Mouse (Mus musculus) heart, embryonic 15.5 days (tissue): ENCODE measurements around the gene Tmem50a. TPM values are rescaled to one million over a fixed set of nuclear protein-coding genes. Genes with fewer than 3 reads are reported as not detected.

ENCODE experiments used
- ATAC-seq: fragments of 200-750 bp; cut with Nextera tagmentation; replicated peaks from 2 replicates; pipeline ENCODE4 v1.8.0; 2017; ENCODE audit warnings: low read depth, moderate TSS enrichment; ENCODE audit not compliant: insufficient number of reproducible peaks, insufficient read depth, low FRiP score
- H3K27ac ChIP-seq: fragments of 300-500 bp; sonication (generic); 2 replicates; pipeline ENCODE4 v1.5.1; 2015; ENCODE audit warnings: mild to moderate bottlenecking, inconsistent platforms
- H3K27me3 ChIP-seq: fragments of 300-500 bp; sonication (generic); 2 replicates; pipeline ENCODE4 v1.6.1; 2015; ENCODE audit warnings: inconsistent platforms
- H3K36me3 ChIP-seq: fragments of 300-500 bp; sonication (generic); 2 replicates; pipeline ENCODE4 v1.6.1; 2015; ENCODE audit warnings: mild to moderate bottlenecking, inconsistent platforms
- H3K4me1 ChIP-seq: fragments of 300-500 bp; sonication (generic); replicated peaks from 2 replicates; pipeline ENCODE4 v1.6.1; 2015; ENCODE audit warnings: inconsistent platforms
- H3K4me2 ChIP-seq: fragments of 300-500 bp; sonication (generic); 2 replicates; pipeline ENCODE4 v1.6.1; 2015; ENCODE audit warnings: inconsistent platforms, mild to moderate bottlenecking, moderate library complexity
- H3K4me3 ChIP-seq: fragments of 300-500 bp; sonication (generic); 2 replicates; pipeline ENCODE4 v1.5.1; 2015; ENCODE audit warnings: mild to moderate bottlenecking, inconsistent platforms
- H3K9ac ChIP-seq: fragments of 300-500 bp; sonication (generic); 2 replicates; pipeline ENCODE4 v1.6.1; 2015; ENCODE audit warnings: mild to moderate bottlenecking, inconsistent platforms
- H3K9me3 ChIP-seq: fragments of 300-500 bp; sonication (generic); replicated peaks from 2 replicates; pipeline ENCODE4 v1.6.1; 2016; ENCODE audit warnings: inconsistent platforms
- WGBS: fragments of 180-500 bp; shearing (Covaris S2); methylation state at CpG from one replicate; pipeline ENCODE4 v1.1.7; 2015; ENCODE audit warnings: mixed read lengths; 5-methylcytosine and 5-hydroxymethylcytosine counted together
- polyA plus RNA-seq: library from polyadenylated mRNA; unstranded; fragments of >200 nt; fragmentation: Nextera tagmentation; extraction: Ambion mirVana; gene quantifications from 2 replicates; pipeline ENCODE4 v1.2.1, GENCODE M21; 2015

Gene Tmem50a
- polyA plus RNA-seq, 1 experiment from 2014 or later, result 142 TPM

DNA sequence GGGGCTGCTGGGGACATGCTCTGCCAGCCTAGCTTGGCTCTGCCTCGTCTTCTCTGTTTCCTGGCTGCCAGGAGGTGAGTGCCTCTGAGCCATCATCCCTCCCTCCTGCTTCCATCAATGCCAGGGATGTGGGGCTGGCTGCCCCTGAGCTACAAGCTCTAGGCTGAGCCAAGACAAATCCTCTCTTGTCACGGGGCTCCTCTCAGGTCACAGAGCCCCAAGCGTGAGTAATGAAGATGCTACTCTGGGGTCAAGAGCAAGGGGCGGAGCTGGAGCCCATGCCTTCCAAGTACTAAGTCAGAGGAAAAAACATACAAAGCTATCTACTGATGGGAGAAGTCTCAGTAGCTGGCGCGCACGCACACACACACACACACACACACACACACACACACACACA is 11.8 kb downstream of the Tmem50a start:
- no peak for ATAC-seq

DNA sequence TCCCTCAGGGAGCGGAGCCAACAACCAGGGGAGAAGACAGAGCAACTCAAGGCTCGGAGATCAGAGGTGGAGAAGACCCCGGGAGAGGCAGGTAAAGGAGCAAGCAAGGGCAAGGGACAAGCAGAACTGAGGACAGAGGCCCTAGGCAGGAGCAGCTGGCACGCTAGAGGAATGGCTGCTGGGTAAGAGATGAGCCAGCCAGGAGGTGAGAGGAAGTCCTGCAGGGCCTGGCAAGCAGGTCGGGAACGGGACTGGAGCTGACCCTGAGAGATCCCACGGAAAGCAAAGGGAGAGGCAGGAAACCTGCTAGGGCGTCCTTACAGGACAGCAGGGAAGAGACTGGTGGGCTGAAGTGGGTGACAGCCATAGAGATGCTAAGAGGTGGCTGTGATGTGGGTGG is 13.7 kb downstream of the Tmem50a start:
- WGBS, result 90% methylated on average over 8 of the region's 8 CpGs
- ATAC-seq, result no peak
- no peaks in the 10 kb centered on the region for H3K9me3 ChIP-seq
- H3K4me1 ChIP-seq, result no peaks in the 10 kb centered on the region
- H3K9ac ChIP-seq, result no peak overlapping the region
- H3K4me2 ChIP-seq, result no peak overlapping the region
- peaks cover 95% of the 10 kb centered on the region for H3K36me3 ChIP-seq
- H3K4me3 ChIP-seq, result no peak overlapping the region
- no peaks in the 10 kb centered on the region for H3K27me3 ChIP-seq
- no peak overlapping the region for H3K27ac ChIP-seq

More for the DNA sequence above, 11.8 kb downstream of the Tmem50a start:
- no peak overlapping the region for H3K4me3 ChIP-seq
- H3K27ac ChIP-seq, result no peak overlapping the region
- H3K9me3 ChIP-seq, result no peaks in the 10 kb centered on the region
- H3K4me2 ChIP-seq, result no peak overlapping the region
- H3K9ac ChIP-seq, result no peak overlapping the region
- peaks cover 97% of the 10 kb centered on the region for H3K36me3 ChIP-seq
- no peaks in the 10 kb centered on the region for H3K27me3 ChIP-seq
- WGBS, result 87% methylated on average over 7 of the region's 7 CpGs
- H3K4me1 ChIP-seq, result no peaks in the 10 kb centered on the region

DNA sequence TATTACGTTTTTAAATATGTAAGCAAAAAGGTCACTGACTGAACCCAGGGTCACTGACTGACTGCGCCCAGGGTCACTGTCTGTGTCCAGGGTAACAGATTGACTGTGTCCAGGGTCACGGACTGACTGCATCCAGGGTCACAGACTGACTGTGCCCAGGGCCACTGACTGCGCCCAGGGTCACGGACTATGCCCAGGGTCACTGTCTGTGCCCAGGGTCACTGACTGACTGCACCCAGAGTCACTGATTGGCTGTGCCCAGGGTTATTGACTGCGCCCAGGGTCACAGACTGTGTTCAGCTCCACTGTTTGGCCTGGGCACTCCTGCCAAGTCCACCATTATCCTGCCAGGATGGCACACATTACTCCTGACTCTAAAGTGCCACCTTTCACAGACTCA is 17.6 kb downstream of the Tmem50a start:
- no peak overlapping the region for H3K9ac ChIP-seq
- no peak for ATAC-seq
- no peaks in the 10 kb centered on the region for H3K27me3 ChIP-seq
- H3K4me1 ChIP-seq, result no peaks in the 10 kb centered on the region
- no peak overlapping the region for H3K4me2 ChIP-seq
- WGBS, result 93% methylated on average over 6 of the region's 6 CpGs
- peaks cover 59% of the 10 kb centered on the region for H3K36me3 ChIP-seq
- no peak overlapping the region for H3K27ac ChIP-seq
- H3K4me3 ChIP-seq, result no peak overlapping the region
- H3K9me3 ChIP-seq, result no peaks in the 10 kb centered on the region

DNA sequence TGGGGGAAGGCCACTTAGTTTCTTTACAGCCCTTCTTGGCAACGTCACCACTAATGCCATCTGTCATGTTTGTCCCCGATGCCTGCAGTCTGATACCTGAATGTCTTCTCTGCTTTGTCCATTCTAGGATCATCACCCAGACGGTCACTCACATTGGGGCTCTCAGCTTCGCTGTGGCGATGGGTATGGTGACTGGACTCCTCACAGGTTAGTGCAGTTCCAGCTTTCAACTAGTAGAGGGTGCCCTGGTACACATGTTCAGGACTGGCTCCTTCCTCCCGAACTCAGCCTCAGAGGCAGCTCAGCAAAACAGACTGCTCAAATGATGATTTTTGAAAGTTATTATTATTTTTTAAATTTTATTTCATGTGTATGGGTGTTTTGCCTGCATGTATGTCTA is 22.7 kb downstream of the Tmem50a start:
- H3K27ac ChIP-seq, result no peak overlapping the region
- H3K27me3 ChIP-seq, result no peaks in the 10 kb centered on the region
- no peak overlapping the region for H3K4me3 ChIP-seq
- WGBS, result 69% methylated on average over 6 of the region's 6 CpGs
- no peak for ATAC-seq
- H3K9me3 ChIP-seq, result no peaks in the 10 kb centered on the region
- H3K4me1 ChIP-seq, result no peaks in the 10 kb centered on the region
- peaks cover 11% of the 10 kb centered on the region for H3K36me3 ChIP-seq
- no peak overlapping the region for H3K9ac ChIP-seq
- H3K4me2 ChIP-seq, result no peak overlapping the region

DNA sequence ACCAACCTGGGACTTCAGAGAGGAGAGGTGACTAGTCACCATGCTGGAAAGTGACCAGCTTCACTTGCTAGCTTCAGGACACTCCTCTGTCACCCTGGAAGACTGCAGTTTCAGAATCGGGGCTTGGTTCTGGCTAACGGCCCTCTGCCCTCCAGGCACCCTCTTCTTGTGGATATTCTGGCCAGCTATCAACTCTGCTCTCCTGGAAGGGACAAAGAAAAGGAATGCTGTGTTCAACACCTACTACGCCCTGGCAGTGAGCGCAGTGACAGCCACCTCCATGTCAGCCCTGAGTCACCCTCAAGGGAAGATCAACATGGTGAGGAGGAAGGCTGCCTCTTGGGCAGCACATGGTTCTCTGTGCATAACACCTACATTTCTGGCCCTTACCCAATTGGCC is 30.5 kb downstream of the Tmem50a start:
- H3K27ac ChIP-seq, result peak overlapping the region; percentile 63
- no peaks in the 10 kb centered on the region for H3K9me3 ChIP-seq
- H3K4me3 ChIP-seq, result no peak overlapping the region
- H3K9ac ChIP-seq, result no peak overlapping the region
- no peaks in the 10 kb centered on the region for H3K36me3 ChIP-seq
- H3K4me2 ChIP-seq, result no peak overlapping the region
- 64% methylated on average over 4 of the region's 4 CpGs for WGBS
- no peak for ATAC-seq
- H3K4me1 ChIP-seq, result peaks cover 23% of the 10 kb centered on the region
- H3K27me3 ChIP-seq, result no peaks in the 10 kb centered on the region

DNA sequence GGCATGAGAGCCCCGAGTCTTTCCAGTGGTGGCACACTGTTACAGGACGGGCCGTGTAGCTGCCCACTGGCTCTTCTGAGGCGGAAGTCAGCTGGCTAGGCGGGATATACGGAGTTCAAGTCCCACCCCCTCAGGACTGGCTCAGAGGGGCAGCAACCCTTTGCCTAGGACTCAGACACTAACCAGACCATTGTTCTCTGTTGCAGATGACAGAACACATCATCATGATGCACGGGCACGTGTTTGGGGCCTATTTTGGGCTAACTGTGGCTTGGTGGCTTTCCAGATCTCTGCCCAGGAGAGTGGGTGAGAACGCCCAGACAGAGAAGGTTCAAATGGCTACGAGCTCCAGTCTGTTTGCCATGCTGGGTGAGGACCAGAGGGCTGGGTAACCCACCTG is 31.0 kb downstream of the Tmem50a start:
- Histone ChIP-seq H3K9ac (no peak overlapping the region), H3K4me2 (0 out of 2 replicates have a peak overlapping the region, but pooled peaks have one; percentile 6), H3K4me1 (peaks cover 27% of the 10 kb centered on the region), H3K27me3 (no peaks in the 10 kb centered on the region), H3K4me3 (no peak overlapping the region), H3K27ac (peak overlapping the region; percentile 63), H3K9me3 (no peaks in the 10 kb centered on the region), H3K36me3 (no peaks in the 10 kb centered on the region)
- peak; percentile 77 for ATAC-seq
- WGBS, result 54% methylated on average over 10 of the region's 10 CpGs

DNA sequence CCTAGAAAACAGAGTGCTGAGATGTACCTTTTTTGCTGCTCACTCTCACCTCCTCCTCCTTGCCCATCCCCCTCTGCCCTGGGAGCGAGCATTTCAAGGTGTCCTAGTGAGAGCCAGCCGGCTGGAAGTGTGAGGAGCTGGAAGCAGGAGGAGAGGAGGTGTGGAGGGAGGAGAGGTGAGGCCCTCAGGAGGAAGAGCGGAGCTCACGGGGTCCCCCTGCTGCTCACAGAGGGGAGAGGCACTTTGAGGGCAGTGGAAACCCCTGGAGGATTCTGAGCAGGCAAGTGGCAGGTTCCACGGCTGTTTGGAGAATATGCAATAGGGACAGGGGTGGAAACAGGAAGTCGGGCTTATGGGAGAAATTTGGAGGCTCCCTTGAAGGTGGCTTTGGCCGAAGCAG is 31.6 kb downstream of the Tmem50a start:
- 0 out of 2 replicates have a peak overlapping the region, but pooled peaks have one; percentile 6 for H3K4me2 ChIP-seq
- ATAC-seq, result 0 out of 2 replicates have a peak, but pooled peaks have one; percentile 19
- no peaks in the 10 kb centered on the region for H3K9me3 ChIP-seq
- H3K9ac ChIP-seq, result no peak overlapping the region
- no peak overlapping the region for H3K4me3 ChIP-seq
- H3K27ac ChIP-seq, result peak overlapping the region; percentile 59
- H3K36me3 ChIP-seq, result no peaks in the 10 kb centered on the region
- peaks cover 27% of the 10 kb centered on the region for H3K4me1 ChIP-seq
- H3K27me3 ChIP-seq, result no peaks in the 10 kb centered on the region
- WGBS, result 27% methylated on average over 7 of the region's 7 CpGs

DNA sequence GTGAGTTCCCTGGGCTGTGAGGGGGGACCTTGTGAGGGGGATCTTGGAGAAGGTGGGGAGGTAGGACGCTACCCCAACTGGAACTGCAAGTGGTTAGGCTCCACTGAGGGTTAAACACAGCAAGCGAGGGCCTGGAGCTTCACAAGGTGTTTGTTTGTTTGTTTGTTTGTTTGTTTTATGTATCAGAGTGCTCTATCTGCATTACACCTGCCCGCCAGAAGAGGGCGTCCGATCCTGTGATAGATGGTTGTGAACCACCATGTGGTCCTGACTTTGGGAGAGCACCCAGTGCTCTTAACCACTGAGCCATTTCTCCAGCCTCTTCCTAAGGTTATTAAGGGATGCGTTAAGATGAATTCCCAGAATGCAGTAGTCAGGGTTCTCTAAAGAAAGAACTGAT is 34.8 kb downstream of the Tmem50a start:
- WGBS, result 37% methylated on average over 6 of the region's 6 CpGs
- peak overlapping the region; percentile 41 for H3K4me3 ChIP-seq
- H3K9me3 ChIP-seq, result no peaks in the 10 kb centered on the region
- no peak overlapping the region for H3K9ac ChIP-seq
- peak overlapping the region; percentile 71 for H3K4me2 ChIP-seq
- H3K27ac ChIP-seq, result no peak overlapping the region
- peaks cover 26% of the 10 kb centered on the region for H3K4me1 ChIP-seq
- no peaks in the 10 kb centered on the region for H3K27me3 ChIP-seq
- no peaks in the 10 kb centered on the region for H3K36me3 ChIP-seq
- ATAC-seq, result no peak

DNA sequence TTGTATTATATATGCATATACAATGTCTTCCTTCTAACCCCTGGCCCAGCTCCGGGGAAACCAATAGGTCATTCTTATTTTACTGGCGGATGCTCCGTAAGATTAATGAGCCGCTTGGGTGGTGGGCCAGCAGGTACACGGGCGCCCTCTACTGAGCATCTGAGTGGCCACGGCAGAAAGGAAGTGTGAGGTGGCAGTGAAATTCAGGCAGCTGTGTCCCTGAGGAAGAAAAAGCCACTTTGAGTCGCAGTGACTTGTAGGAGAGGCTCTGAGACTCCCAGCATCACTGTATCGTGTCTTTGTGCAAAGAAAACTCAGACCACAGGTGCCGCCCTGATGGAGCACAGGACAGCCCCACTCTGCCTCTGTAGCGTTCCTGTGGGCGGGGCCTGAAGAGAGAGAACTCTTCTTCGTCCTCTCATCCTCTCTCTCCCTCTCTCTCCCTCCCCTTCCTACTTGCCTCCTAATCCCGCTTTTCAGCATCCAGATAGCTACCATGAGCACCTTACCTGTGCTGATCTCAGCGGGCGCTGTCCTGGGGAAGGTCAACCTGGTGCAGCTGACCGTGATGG is 35.3 kb downstream of the Tmem50a start:
- H3K27ac ChIP-seq, result no peak overlapping the region
- peak overlapping the region; percentile 71 for H3K4me2 ChIP-seq
- ATAC-seq, result no peak
- H3K4me3 ChIP-seq, result peak overlapping the region; percentile 41
- H3K4me1 ChIP-seq, result peaks cover 24% of the 10 kb centered on the region
- H3K36me3 ChIP-seq, result no peaks in the 10 kb centered on the region
- H3K9me3 ChIP-seq, result no peaks in the 10 kb centered on the region
- 5% methylated on average over 17 of the region's 17 CpGs for WGBS
- H3K27me3 ChIP-seq, result no peaks in the 10 kb centered on the region
- H3K9ac ChIP-seq, result 0 out of 2 replicates have a peak overlapping the region, but pooled peaks have one; percentile 19

DNA sequence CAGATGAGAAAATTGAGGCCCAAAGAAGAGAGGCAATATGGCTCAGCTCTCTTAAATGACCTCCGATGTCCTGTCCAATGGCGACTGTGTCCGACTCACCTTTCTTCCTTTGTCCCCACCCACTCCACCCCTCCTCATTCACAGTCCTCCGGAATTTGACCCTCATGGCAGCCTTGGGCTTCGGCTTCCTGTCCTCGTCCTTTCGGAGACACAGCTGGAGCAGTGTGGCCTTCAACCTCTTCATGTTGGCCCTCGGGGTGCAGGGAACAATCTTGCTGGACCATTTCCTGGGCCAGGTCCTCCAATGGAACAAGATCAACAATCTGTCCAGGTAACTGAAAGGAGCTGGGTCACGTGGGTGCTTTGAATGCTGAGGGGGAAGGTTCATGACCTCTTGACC is 38.7 kb downstream of the Tmem50a start:
- no peak overlapping the region for H3K4me3 ChIP-seq
- ATAC-seq, result no peak
- H3K4me2 ChIP-seq, result no peak overlapping the region
- H3K36me3 ChIP-seq, result no peaks in the 10 kb centered on the region
- no peak overlapping the region for H3K9ac ChIP-seq
- WGBS, result 85% methylated on average over 9 of the region's 9 CpGs
- peaks cover 10% of the 10 kb centered on the region for H3K4me1 ChIP-seq
- no peaks in the 10 kb centered on the region for H3K9me3 ChIP-seq
- H3K27ac ChIP-seq, result no peak overlapping the region
- no peaks in the 10 kb centered on the region for H3K27me3 ChIP-seq

DNA sequence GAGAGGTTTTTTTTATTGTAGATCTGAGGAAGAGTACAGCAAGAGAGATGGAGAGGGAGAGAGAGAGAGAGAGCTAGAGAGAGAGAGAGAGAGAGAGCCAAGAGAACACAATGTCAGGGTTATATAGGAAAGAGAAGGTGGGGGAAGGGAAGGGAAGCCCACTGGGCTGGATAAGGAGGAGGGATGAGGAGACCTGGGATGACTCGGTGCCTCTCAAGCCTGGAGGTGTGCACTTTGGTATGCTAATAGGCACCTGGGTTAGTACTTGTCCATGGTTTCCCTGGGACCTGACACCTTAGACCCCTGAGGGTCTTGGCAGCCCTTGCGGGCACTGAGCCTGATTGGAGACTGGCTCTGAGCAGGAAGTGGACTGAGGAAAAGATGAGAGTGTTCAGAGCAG is 42.9 kb downstream of the Tmem50a start:
- Histone ChIP-seq H3K27ac (no peak overlapping the region), H3K4me3 (no peak overlapping the region), H3K36me3 (no peaks in the 10 kb centered on the region), H3K4me1 (peaks cover 12% of the 10 kb centered on the region), H3K4me2 (no peak overlapping the region), H3K27me3 (peaks cover 28% of the 10 kb centered on the region), H3K9ac (no peak overlapping the region), H3K9me3 (no peaks in the 10 kb centered on the region)
- WGBS, result 41% methylated on average over 2 of the region's 2 CpGs
- no peak for ATAC-seq

DNA sequence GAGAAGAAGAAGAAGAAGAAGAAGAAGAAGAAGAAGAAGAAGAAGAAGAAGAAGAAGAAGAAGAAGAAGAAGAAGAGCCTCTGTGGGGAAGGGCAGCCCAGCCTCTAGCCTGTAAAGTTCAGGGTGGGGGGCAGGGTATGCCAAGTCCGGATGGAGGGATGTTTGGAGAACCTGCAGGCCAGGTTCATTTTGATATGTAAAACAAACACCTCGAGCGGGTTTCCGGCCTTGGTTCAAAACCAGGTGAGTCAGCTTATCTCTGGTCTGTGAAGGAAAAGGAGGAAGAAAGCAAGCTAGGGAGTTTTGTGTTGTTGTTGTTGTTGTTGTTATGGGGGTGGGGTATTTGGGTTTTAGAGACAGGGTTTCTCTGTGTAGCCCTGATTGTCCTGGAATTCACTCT is 43.3 kb downstream of the Tmem50a start:
- ATAC-seq, result no peak
- Histone ChIP-seq H3K36me3 (no peaks in the 10 kb centered on the region), H3K9me3 (no peaks in the 10 kb centered on the region), H3K4me1 (peaks cover 12% of the 10 kb centered on the region), H3K27me3 (peaks cover 28% of the 10 kb centered on the region), H3K4me3 (no peak overlapping the region), H3K4me2 (no peak overlapping the region), H3K9ac (no peak overlapping the region), H3K27ac (no peak overlapping the region)
- WGBS, result 40% methylated on average over 4 of the region's 4 CpGs
